ENCODE assay signal across 28 mouse cellular contexts in the genomic region with DNA sequence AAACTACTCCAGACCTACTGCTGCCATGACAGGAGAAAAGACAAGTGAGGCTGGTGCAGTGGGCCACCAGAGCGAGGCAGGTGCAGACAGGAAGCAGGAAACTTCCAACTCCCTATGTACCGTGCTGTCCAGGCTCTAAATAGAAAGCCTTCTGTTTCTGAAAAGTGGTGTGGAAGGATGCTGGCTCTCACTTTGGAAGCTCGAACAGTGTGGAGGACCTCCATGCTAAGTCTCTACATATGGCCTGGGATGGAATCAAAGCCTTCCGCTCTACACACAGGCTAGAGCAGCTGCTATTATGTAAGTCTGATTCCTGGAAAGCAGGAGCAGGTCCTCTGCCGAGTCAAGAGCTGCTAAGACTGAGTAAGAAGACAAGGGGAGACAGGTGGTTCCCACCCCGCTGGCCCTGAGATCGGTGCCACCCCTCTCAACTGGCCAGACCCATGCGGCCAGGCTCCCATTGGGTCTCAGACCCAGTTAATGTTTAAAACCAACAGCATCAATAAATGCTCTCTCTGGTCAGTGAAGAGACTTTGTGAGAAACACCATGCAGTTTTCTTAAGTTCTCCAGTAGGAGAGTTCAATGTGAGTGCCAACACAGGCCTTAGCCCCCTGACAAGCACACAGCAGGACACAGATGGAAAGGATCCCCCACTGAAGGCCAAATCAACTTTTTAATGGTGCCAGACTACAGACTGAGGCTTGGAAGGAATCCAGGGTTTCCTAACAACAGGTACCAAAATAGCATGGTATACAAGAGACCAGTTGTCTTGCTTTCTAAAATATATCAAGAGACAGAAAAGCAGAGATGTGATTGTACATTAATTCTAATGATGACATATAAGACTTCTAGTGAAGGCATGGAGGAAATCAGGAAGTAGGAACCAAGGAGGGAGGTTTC. TPM values are rescaled to one million over a fixed set of nuclear protein-coding genes. Genes with fewer than 3 reads are reported as not detected.
DNase-seq lines count a peak whose midpoint lies in the region; ATAC-seq and TF ChIP-seq lines count a peak whose summit lies in the region.
"Had no signal": no experiment of that assay in that cellular context is flagged by ENCODE, and none has a peak within 500 bp of the region (broad histone marks: within the 10 kb centered on the region; RNA-seq: fewer than 3 reads in every experiment).

No protein-coding gene starts in this region.

- intact Hi-C loops in left cerebral cortex, postnatal 4 days (cut with DNase I), result no loop called here

- 30% methylated on average over 8 of the region's 8 CpGs for WGBS in cerebellum, adult 2 months
- 89% methylated on average over 8 of the region's 8 CpGs for WGBS in midbrain, embryonic 10.5 days

- TF ChIP-seq POLR2A in cerebellum, adult 2 months (IDR thresholded peaks at IDR 0.05; ENCODE audit: borderline replicate concordance, insufficient read depth, low read length), result no peak

- H3K9me3 ChIP-seq in midbrain, embryonic 10.5 days (replicated peaks), result no peaks in the 10 kb centered on the region
- H3K9me3 ChIP-seq: heart, embryonic 13.5 days; hindbrain, embryonic 10.5 days; kidney, embryonic 15.5 days; limb, embryonic 12.5 days; liver, embryonic 12.5 days; megakaryocyte, embryonic 14.5 days; stomach, embryonic 15.5 days had no signal

- TF ChIP-seq CTCF in cerebellum, adult 2 months (IDR thresholded peaks at IDR 0.05; ENCODE audit: borderline replicate concordance, insufficient read depth, low read depth, low read length), result no peak

- 0 out of 2 replicates have a peak overlapping the region, but pooled peaks have one; percentile 11 for H3K27ac ChIP-seq in cerebellum, adult 2 months (ENCODE audit: insufficient read depth, low read length)
- H3K27ac ChIP-seq in midbrain, embryonic 10.5 days (replicated peaks), result no peak overlapping the region
- H3K27ac ChIP-seq: gastrocnemius, adult 2 months; heart, embryonic 13.5 days; hindbrain, embryonic 10.5 days; hindbrain, postnatal 0 days; kidney, embryonic 15.5 days; limb, embryonic 12.5 days; liver, embryonic 12.5 days; stomach, embryonic 15.5 days had no signal

- no peaks in the 10 kb centered on the region for H3K36me3 ChIP-seq in midbrain, embryonic 10.5 days
- H3K36me3 ChIP-seq: heart, embryonic 13.5 days; hindbrain, embryonic 10.5 days; kidney, embryonic 15.5 days; limb, embryonic 12.5 days; liver, embryonic 12.5 days; stomach, embryonic 15.5 days had no signal

- no peak overlapping the region for H3K4me3 ChIP-seq in cerebellum, adult 2 months (replicated peaks; ENCODE audit: insufficient read depth, low read depth, low read length)
- H3K4me3 ChIP-seq in midbrain, embryonic 10.5 days, result no peak overlapping the region
- H3K4me3 ChIP-seq: gastrocnemius, adult 2 months; heart, embryonic 13.5 days; hindbrain, embryonic 10.5 days; kidney, embryonic 15.5 days; limb, embryonic 12.5 days; liver, embryonic 12.5 days; megakaryocyte, embryonic 14.5 days; stomach, embryonic 15.5 days had no signal

- H3K27me3 ChIP-seq in cerebellum, adult 2 months (ENCODE audit: control insufficient read depth, insufficient read depth, low read length), result no peaks in the 10 kb centered on the region
- H3K27me3 ChIP-seq in midbrain, embryonic 10.5 days (ENCODE audit: low read depth, poor library complexity, severe bottlenecking), result no peaks in the 10 kb centered on the region
- H3K27me3 ChIP-seq: heart, embryonic 13.5 days; kidney, embryonic 15.5 days; limb, embryonic 12.5 days; liver, embryonic 12.5 days; stomach, embryonic 15.5 days had no signal

- ATAC-seq in frontal cortex, adult (ENCODE audit: low TSS enrichment), result peak; percentile 63
- ATAC-seq: activated CD4-positive, CD25-positive, alpha-beta regulatory T cell, adult 4 months; CD4-positive, CD25-positive, alpha-beta regulatory T cell, adult 4 months; forebrain, embryonic 14.5 days; hindbrain, postnatal 0 days; intestine, postnatal 0 days; liver, embryonic 12.5 days; midbrain, embryonic 16.5 days had no signal

- peak in 1 of 2 experiments; percentile 44 for DNase-seq in cerebellum, adult 2 months
- DNase-seq in cerebellum, adult 8-10 months, result no peak
- no peak for DNase-seq in frontal cortex, postnatal 25 days (ENCODE audit: low spot score in 2 of 2)
- peak; percentile 27 for DNase-seq in left cerebral cortex, adult 11 months (ENCODE audit: low spot score)
- no peak for DNase-seq in left cerebral cortex, postnatal 4 days
- DNase-seq in right cerebral cortex, postnatal 36 days (ENCODE audit: low spot score in 2 of 2), result peak; percentile 32 to 41
- DNase-seq in midbrain, embryonic 10.5 days (ENCODE audit: low spot score), result no peak
- DNase-seq: adrenal gland, postnatal 14 days; gastrocnemius, adult 2 months; kidney, postnatal 4 days; lung, adult 2 months; retina, postnatal 1 day; thymus, adult 2 months had no signal

- peaks cover 35% of the 10 kb centered on the region for H3K4me1 ChIP-seq in cerebellum, adult 2 months (ENCODE audit: control insufficient read depth, insufficient read depth, low read length)
- peaks cover 5% of the 10 kb centered on the region; the same call in 1 of the 2 replicates for H3K4me1 ChIP-seq in midbrain, embryonic 10.5 days
- H3K4me1 ChIP-seq: liver, embryonic 12.5 days; megakaryocyte, embryonic 14.5 days; stomach, embryonic 15.5 days had no signal

RNA-seq across cellular contexts. Expression of a gene that starts 40.6 kb away (rescaled TPM):
- polyA plus RNA-seq in cerebellum, adult 2 months (2012; rRNA removed), result 120 and 133 TPM in 2 replicates
- 100 to 1,000 TPM; 158 to 162 TPM for total RNA-seq in left cerebral cortex, postnatal 4 days (2021)
- 10.3 and 11.1 TPM in 2 replicates for polyA plus RNA-seq in midbrain, embryonic 10.5 days (2016; fragmentation: Nextera tagmentation; extraction: Ambion mirVana)
- total RNA-seq: granulocyte monocyte progenitor cell, adult 5-6 weeks had no signal

Comparison
In these comparisons a context has a peak if more than half of its experiments do, and no peak if none do; other contexts are left out.
1. DNase-seq: peak in left cerebral cortex, adult 11 months (single experiment) and right cerebral cortex, postnatal 36 days (2 of 2); none in cerebellum, adult 8-10 months (single experiment), frontal cortex, postnatal 25 days (0 of 2), left cerebral cortex, postnatal 4 days (single experiment) and midbrain, embryonic 10.5 days (single experiment).
2. RNA of a gene that starts 40.6 kb away (polyA plus RNA-seq): 120 to 133 TPM in cerebellum, adult 2 months; 10.3 to 11.1 TPM in midbrain, embryonic 10.5 days; every median in the first group is over 10 times any median in the second.